Mouse (Mus musculus) liver, adult 2 months (tissue): ENCODE measurements around the gene Vps13a.

Experiments
- CTCF ChIP-seq: fragments of 200-500 bp; IDR thresholded peaks from 2 replicates; pipeline ENCODE4 v1.5.1; 2011; ENCODE audit warnings: low read depth, low read length, control low read depth
- POLR2A ChIP-seq: fragments of 200-500 bp; IDR thresholded peaks from 2 replicates; pipeline ENCODE4 v1.6.1; 2011; ENCODE audit warnings: low read length, control low read depth; ENCODE audit not compliant: insufficient read depth; ENCODE audit errors: extremely low read depth

DNA sequence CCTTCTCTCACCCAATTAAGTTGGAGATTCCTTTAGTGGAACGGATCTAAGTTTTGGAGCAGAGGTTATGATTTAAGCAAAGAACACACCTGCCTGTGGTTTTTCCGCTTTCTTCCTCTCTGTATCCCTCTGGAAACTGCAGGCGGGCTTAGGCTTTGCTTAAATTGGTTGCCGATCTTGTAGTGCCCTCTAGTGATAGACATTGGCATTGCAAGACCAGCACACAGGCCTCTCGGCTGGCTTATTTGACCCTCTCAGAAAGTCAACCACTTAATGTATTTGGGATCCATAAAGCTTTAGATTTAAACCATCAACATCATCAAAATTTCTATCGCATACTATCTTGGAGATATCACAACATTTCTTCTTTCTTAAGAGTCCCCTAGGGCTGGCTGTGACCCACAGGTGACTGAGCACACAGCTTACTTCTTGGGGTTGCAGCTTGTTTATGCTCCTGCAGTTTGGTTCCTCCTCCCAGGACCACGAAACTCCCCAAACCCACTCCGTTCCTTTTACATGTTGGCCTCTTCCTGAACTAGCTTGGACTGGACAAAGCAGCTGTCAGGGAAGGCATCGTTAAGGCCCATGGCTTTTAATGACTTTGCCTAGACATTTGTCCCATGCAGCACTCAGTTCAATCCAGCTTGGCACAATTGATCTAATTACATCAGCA lies 181.3 kb downstream of the Vps13a start:
- TF ChIP-seq POLR2A (no peak), CTCF (peak; percentile 75)
